Mouse (Mus musculus) central nervous system, embryonic 18 days (tissue): ENCODE results near the gene Fam78b. TPM values are rescaled to one million over a fixed set of nuclear protein-coding genes. Genes with fewer than 3 reads are reported as not detected.

ENCODE experiments used
- polyA plus RNA-seq: library from polyadenylated mRNA; depleted of rRNA; stranded (reverse); fragments of >200 nt; gene quantifications from 2 replicates; pipeline ENCODE4 v1.2.3, GENCODE M21; 2012; rRNA removed

Gene Fam78b
- 27.2 and 30.0 TPM in 2 replicates for polyA plus RNA-seq

DNA sequence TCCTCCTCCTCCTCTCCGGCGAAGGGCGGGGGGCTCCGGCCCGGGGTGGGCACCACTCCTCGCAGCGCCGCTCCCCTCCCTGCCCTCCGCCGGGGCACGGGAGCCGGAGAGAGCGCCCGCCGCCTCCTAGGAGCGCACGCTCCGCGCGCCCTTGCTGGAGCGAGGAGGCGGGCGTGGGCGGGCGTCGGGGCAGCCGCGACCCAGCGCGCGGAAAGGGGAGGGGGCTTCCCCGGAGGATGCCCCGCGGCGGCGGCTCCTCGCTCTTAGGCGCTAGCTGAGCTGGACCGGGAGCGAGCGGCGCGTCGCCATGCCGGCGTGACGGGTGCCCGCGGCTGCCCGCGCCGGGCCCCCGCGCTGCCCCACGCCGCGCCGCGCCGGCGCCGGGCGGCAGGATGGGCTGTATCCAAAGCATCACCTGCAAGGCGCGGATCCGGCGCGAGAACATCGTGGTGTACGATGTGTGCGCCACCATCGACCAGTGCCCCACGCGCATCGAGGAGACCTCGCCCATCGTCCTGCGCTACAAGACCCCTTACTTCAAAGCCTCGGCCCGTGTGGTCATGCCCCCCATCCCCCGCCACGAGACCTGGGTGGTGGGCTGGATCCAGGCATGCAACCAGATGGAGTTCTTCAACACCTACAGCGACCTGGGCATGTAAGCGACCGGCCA, at the start of gene Fam78b:
Gene Fam78b (plus strand): TSS at position 244 of the 670 bp plus-strand sequence.

